Mouse (Mus musculus) thymus, postnatal 10 days (tissue): ENCODE measurements around the gene Psma1.
A peak's percentile ranks its signal among the peaks of the same experiment; 100 is the strongest.

Source experiments
- DNase-seq, 2 experiments: peaks; one replicate each; pipeline ENCODE4 v3.0.0; 2021; ENCODE audit warnings: low spot score in 2 of 2

Psma1 gene

GRCm38 (mm10) chr7:114275372-114276004, 430 bp downstream of the Psma1 start:
- DNase-seq = no peak

- no peak for DNase-seq
Observed at GRCm38 (mm10) chr7:114268446-114268845, 7.5 kb downstream of the Psma1 start.

GRCm38 (mm10) chr7:114253885-114254833, 21.8 kb downstream of the Psma1 start, which contains the start of gene Copb1:
Gene Copb1 (minus strand): TSS chr7:114254711.
- DNase-seq = peak; percentile 87 to 91

- DNase-seq = no peak
Observed at GRCm38 (mm10) chr7:114251684-114252083, 24.2 kb downstream of the Psma1 start.

- no peak for DNase-seq
Observed at GRCm38 (mm10) chr7:114233980-114234379, 41.9 kb downstream of the Psma1 start.

DNA sequence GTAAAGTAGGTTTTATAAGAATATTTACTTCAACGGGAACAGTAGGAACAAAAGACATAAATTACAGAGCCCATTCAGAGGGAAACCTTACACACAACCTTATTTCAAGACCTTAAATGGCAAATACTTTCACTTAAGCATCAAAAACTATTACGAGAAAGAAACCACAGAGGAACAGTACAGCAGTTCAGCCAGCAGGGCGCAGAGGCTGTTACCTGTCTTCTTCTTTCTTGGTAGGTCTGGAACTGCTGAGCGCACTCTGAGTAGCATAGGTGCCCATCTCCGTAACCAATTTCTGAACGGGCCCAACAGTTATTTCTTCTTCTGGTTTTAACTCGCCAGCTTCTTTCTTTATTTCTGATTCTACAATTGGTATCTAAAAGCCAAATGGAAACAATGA, 42.9 kb downstream of the Psma1 start:
- DNase-seq = no peak

DNA sequence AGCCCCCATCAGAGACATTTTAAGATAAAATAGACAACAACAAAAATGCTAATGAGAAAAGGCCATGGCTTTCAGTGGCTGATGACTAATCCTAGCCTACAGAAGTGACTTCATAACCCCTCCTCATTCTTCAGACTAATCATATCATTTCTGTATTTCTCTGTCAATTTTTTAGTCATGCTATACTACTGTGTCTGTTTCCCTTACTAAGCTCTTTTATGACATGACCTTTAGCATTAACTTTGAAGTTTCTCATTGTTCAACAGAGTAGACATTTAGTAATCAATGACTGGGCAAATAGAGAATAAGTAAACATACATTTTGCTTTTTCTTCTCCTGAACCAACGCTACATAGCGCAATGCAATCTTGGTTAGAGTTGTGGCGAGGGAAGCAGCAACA, 44.1 kb downstream of the Psma1 start:
- DNase-seq = no peak

- no peak for DNase-seq
Observed at GRCm38 (mm10) chr7:114226521-114226920, 49.4 kb downstream of the Psma1 start.

DNA sequence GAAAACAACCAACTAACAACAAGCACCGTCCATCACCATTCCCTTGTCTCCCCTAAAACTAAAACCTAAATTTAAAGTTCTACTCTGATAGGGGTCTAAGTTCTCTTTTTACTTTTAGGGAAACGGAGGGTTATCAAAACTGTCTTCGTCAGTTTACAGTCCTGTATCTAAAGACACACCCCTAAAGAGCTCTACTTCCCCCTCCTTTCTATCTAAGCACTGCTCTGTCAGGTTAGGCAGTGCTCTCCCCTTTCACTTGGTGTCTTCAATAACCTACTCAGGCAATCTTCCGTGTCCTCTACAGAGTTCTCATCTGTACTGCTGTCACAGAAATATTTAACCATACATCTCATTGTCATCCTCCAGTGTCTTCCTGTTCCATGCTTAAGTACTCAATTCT, 55.5 kb downstream of the Psma1 start:
- no peak for DNase-seq

- DNase-seq = no peak
Observed at GRCm38 (mm10) chr7:114216908-114217307, 59.0 kb downstream of the Psma1 start.
